Mouse (Mus musculus) brain, embryonic 18.5 days (tissue): ENCODE measurements at regions not wholly inside any gene's neighbourhood (a gene's known extent, or its start where the extent isn't known, plus 50 kb on each side); places are given as distances from the start of the nearest gene placed in this dataset.
A peak's percentile ranks its signal among the peaks of the same experiment; 100 is the strongest.

ENCODE experiments used
- DNase-seq: peaks from one replicate; pipeline ENCODE4 v3.0.0-alpha.2; 2012; ENCODE audit warnings: low read depth, low spot score

GRCm38 (mm10) chr5:47115882-47116281 is 867.1 kb upstream of the Slit2 start:
- no peak for DNase-seq

DNA sequence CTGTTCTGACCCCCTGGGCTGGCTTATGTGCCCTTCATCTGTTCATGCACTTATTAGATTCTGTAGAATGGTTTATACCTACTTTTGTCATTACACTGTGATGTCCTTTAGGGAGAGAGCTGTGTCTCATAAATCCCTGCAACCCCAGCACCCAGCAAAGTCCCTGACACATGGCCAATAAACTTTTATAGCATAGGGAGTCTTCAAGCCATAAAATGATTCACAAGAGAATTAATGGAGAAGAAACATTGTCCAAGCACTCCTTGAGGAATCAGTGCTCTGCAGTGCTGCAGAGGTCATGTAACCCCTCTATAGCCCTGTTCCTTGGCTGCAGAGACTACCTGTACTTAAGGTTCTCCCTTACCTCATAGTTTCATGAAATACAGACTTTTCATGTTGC is 887.2 kb upstream of the Slit2 start:
- no peak for DNase-seq

GRCm38 (mm10) chr5:47052942-47053341 is 930.0 kb upstream of the Slit2 start:
- DNase-seq: no peak

DNA sequence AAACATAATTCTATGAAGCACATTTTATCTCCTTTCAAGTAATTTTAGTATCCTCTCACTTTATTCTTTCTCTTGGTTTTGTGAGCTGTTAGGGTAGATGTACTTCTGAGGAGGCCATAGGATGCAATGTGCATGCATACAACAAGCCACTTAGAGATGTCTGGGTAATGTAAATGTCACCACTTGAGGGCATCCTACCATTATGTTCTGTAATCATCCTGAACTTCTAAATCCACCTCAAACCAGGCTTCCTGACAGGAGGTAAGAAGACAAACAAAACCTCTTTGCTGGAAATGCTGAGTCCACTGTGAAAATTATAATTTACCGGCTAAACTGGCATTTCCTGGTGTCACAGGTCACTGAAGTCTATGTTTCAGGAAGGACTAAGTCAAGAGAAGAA is 946.2 kb upstream of the Slit2 start:
- no peak for DNase-seq

DNA sequence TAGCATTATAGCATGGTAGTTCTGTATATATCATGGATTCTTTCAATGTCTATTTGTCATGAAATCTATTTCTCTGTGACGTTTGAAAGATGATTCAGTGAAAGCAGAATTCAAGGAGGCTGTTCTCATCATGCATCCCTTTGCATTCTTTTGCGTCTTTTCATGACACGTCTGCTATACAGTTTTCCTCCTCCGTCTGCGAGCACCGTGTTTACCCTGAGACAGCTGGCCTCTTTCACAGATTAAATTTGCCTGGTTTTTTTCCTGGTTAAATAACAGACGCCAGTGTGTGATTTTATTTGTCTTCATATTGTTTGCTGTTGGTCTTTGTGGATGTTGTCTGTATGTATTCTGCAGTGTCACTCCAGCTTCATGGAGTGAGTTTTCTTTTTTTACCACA is 948.9 kb upstream of the Slit2 start:
- peak; percentile 16 for DNase-seq

- DNase-seq: peak; percentile 10
Measured at GRCm38 (mm10) chr5:47014351-47014750, 968.6 kb upstream of the Slit2 start.

DNA sequence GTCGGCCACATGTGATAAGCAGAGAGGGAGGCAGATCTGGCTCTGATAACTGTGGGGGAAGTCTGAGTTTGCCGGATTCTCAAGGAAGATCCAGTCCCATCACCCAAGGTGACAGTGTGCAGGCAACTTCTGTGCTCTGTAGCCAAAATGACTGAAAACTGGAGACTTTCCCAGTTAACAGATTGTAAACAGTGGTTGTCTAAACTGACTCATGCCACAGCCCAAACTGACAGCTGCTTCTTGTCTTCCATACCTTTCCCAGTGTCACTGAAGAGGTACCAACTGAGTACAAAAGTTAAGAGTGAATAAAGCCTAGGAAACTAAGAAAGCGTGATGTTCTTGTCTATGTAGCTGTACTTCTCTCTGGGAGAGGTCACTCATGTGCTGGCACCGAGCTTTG is 990.4 kb upstream of the Slit2 start:
- DNase-seq: no peak

GRCm38 (mm10) chr5:46986519-46986918 is 996.4 kb upstream of the Slit2 start:
- DNase-seq: no peak

- DNase-seq: no peak
Measured at GRCm38 (mm10) chr5:46980326-46980725, 1002.6 kb upstream of the Slit2 start.

DNA sequence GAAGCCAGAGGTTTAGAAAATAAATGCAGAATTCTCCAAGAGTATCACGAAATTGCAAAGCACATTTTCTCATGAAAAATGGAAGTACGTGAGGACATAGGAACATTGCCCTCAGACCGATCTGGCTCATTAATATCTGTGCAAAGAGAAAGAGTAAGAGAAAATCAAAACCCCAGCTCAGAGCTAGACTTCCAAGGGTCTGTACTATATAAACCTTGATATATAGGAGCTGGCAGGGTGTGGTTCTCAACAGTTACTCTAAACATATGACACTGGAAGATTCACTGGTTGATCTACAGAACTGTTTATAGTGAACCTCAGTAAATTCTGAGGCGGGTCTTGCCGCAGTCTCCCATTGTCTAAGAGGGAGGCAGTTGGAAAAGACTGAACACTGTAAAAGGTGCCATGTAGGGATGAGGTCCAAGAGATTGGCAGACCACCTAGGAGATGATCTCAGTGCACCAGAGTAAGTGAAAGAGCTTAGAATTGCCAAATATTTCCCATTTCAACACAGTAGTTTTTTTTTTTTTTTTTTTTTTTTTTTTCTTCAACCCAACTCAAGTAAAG is 1014.0 kb upstream of the Slit2 start:
- DNase-seq: no peak

DNA sequence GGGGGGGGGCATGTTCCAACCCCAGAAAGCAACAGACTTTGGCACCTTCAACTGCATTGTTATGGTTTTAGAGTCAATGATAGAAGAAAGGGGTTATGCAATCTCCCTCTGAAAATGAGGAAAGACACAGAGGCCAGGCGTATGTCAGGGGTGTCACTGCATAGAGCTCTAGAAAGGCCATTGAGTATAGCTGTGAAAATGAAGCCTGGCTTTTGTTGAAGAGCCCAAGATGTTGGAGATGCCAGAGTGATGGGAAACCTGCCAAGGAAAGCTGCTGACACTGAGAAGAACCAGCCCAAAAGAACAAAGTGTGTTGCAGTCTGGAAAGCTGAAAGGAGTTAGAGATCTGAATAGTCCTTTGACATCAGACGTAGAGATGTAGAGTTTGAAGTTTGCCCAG is 1022.2 kb upstream of the Slit2 start:
- no peak for DNase-seq

- no peak for DNase-seq
Measured at GRCm38 (mm10) chr5:46926324-46926723, 1056.6 kb upstream of the Slit2 start.

- DNase-seq: no peak
Measured at GRCm38 (mm10) chr5:46901909-46902308, 1044.5 kb upstream of the Lcorl start.

GRCm38 (mm10) chr5:46894037-46894436 is 1036.6 kb upstream of the Lcorl start:
- DNase-seq: no peak

DNA sequence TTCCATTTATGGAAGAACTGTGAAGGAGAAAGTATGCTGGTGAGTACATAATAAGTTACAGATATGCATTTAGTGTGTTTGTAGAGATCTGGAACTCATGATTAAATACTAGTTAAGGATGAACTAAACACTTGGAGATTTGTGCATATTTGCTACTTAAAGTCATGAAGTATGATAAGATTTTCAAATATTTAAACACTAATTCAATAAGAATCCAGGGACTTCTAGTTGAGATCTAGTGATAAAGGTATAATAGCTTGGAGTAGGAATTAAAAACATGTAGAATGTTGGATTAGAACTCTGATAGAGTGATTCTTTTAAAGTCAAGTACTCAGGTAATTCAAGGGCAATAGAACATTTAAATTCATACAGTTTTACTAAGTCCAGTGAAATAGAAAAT is 1026.5 kb upstream of the Lcorl start:
- DNase-seq: no peak

GRCm38 (mm10) chr5:46856837-46857236 is 999.4 kb upstream of the Lcorl start:
- DNase-seq: no peak

DNA sequence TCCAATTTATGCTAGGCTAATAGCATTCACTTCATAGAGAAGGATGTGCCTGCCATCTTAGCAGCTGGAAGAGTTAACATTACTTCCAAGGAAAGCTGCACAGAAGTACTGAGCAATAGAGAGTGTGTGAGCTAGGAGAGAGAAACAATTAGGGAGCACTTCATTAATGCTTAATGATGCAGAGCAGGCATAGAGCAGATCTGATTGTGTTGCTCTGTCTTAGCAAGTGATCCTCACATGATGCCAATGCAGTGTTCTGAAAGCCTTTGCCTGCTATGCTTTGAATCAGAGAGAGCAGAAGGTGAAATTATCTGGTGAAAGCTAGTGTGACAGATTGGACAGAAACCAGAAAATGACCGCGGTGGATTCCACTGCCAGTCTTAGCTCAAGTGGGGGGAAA is 987.8 kb upstream of the Lcorl start:
- DNase-seq: no peak

DNA sequence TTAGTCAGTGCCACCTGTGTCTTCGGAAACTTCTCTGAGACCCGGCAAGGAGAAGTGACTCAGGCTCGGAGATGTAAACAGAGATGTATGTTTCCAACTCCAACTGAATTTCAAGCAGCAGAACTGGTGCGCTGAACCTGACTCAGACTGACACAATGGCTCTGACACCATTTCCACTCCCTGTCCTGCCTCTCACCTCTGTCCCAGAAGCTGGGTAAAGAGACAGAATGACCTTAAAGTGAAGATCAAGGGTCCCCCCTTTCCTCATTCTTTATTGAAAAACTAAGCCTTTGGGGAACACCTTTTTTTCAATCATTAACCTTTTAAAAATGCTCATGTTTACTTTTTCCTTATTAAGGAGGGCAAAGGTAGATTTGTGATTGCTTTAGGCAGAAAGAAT is 979.4 kb upstream of the Lcorl start:
- no peak for DNase-seq

DNA sequence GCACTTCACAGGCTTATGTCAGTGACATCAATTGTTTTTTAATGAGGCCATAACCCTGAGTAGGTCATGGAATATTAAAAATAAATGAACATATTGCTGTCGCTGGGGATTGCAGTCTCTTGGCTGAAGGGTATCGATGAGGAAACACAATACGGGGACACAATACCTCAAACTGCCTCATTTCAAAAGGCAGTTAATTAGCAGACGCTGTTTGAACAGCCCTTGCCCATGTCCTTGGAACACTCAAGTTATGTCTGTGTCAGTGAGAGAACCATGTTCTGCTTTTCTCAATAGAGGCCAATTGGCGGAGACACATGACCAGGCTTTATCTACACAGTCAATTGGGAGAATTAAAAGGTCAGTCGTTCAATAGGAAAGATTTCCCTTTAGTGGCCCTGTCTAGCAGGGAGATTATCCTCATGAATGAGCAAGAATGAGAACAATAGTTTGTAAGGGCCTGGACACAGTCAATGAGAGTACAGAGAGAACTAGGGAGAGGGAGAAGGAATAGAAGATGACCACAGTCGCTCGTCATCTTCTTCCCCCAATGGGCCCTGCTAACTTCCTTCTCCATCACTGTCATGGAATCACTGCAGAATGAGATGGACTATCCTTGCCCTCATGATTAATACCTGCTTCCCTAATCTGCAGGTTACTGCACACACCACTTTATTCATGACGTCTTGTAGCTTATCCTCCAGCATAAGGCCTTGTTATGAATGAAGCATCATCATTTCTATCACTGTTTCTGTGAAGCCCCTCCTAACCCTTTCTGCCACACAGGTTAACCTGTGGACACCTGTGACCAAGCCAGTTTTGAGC is 973.6 kb upstream of the Lcorl start:
- DNase-seq: no peak

DNA sequence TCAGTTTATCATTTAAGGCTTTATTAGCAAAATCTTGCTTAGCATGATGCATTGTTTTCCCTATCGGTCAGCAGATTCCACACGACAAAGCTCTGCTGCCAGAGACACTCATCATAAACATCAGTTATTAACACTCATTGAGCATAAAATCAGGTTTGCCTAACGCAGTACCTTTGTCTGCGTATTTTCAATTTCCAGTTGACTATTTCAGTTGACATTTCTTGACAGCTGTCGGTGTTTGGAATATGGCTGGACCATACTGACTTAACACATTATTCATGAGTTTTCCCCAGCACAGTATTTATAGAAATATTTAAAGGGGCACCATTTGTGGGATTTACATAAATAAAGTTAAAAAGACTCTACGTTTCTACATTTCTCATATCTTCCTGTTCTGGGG is 972.7 kb upstream of the Lcorl start:
- no peak for DNase-seq

DNA sequence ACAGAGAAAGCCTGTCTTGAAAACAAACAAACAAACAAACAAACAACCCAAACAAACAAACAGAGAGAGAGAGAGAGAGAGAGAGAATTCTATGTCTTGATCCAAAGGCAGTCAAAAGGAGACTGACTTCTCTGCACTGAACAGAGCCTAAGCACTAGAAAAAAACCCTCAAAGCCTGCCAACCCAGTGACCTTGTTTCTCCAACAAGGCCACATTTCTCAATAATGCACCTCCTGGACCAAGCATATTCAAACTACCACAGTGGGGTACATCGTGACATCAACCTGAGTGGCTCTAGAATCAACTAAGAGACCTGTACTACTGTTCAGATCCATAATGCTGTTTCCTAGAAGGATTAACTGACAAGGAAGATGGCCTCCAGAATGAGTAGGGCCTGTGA is 969.0 kb upstream of the Lcorl start:
- no peak for DNase-seq

DNA sequence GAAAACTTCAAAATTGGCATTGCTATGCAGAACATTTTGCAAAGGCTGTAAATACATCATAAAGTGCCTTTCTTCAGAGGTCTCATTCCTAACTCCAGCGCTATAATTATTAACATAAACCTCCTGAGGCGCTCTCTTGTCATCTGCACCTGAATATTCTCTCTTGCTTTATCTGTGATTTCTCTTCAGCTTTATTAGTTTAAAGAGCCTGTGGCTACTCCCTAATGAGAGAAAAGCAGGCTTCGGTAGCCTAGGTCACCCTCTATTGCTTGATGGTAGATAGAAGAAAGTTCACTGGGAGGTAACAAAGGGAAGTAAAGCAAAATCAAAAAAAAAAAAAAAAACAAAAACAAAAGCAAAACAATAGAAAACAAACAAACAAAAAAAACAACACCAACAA is 967.5 kb upstream of the Lcorl start:
- no peak for DNase-seq

DNA sequence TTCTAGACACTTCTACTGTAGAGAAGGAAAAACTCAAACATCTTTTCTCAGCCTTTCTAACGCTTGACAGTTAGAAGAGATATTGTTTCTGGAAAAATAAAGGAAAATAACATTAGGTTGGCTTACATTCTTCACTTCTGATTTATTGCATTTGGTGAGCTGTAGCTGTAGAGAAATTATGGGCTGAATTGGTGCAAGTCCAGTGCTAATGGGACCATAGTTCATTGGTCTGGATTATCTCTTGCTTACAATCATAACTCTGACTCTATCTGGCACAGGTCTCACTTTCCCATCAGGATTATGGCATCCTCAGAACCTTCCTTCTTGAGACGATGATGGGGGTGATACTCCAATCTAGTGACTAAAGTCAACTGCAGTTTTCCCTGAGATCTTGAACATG is 937.7 kb upstream of the Lcorl start:
- DNase-seq: no peak
